Mouse (Mus musculus) heart, embryonic 13.5 days (tissue): ENCODE measurements around the gene Tmem200b. TPM values are rescaled to one million over a fixed set of nuclear protein-coding genes. Genes with fewer than 3 reads are reported as not detected.

Experiments
- ATAC-seq: fragments of 200-750 bp; cut with Nextera tagmentation; 2 replicates; pipeline ENCODE4 v1.8.0; 2017; ENCODE audit warnings: moderate TSS enrichment; ENCODE audit not compliant: insufficient number of reproducible peaks, low FRiP score, low TSS enrichment; ENCODE audit errors: extremely low read depth
- H3K27ac ChIP-seq: fragments of 300-500 bp; sonication (generic); replicated peaks from 2 replicates; pipeline ENCODE4 v1.5.1; 2015; ENCODE audit warnings: moderate library complexity, mild to moderate bottlenecking, inconsistent platforms
- H3K27me3 ChIP-seq: fragments of 300-500 bp; sonication (generic); replicated peaks from 2 replicates; pipeline ENCODE4 v1.6.1; 2015; ENCODE audit warnings: mild to moderate bottlenecking, inconsistent platforms
- H3K36me3 ChIP-seq: fragments of 300-500 bp; sonication (generic); 2 replicates; pipeline ENCODE4 v1.6.1; 2015; ENCODE audit warnings: mild to moderate bottlenecking, inconsistent platforms
- H3K4me1 ChIP-seq: fragments of 300-500 bp; sonication (generic); 2 replicates; pipeline ENCODE4 v1.6.1; 2015; ENCODE audit warnings: inconsistent platforms
- H3K4me2 ChIP-seq: fragments of 300-500 bp; sonication (generic); 2 replicates; pipeline ENCODE4 v1.6.1; 2015; ENCODE audit warnings: inconsistent platforms, mild to moderate bottlenecking, moderate library complexity
- H3K4me3 ChIP-seq: fragments of 300-500 bp; sonication (generic); 2 replicates; pipeline ENCODE4 v1.5.1; 2015; ENCODE audit warnings: moderate library complexity, mild to moderate bottlenecking, inconsistent platforms
- H3K9ac ChIP-seq: fragments of 300-500 bp; sonication (generic); 2 replicates; pipeline ENCODE4 v1.6.1; 2015; ENCODE audit warnings: inconsistent platforms, mild to moderate bottlenecking, moderate library complexity
- H3K9me3 ChIP-seq: fragments of 300-500 bp; sonication (generic); 2 replicates; pipeline ENCODE4 v1.6.1; 2016; ENCODE audit warnings: inconsistent platforms
- whole genome bisulfite sequencing: fragments of 180-500 bp; shearing (Covaris S2); methylation state at CpG from one replicate; pipeline ENCODE4 v1.1.7; 2015; ENCODE audit warnings: mixed read lengths; 5-methylcytosine and 5-hydroxymethylcytosine counted together
- polyA plus RNA-seq: library from polyadenylated mRNA; unstranded; fragments of >200 nt; fragmentation: Nextera tagmentation; extraction: Ambion mirVana; gene quantifications from 2 replicates; pipeline ENCODE4 v1.2.1, GENCODE M21; 2015

Gene Tmem200b
- polyA plus RNA-seq, 1 experiment from 2014 or later: 1.5 TPM

DNA sequence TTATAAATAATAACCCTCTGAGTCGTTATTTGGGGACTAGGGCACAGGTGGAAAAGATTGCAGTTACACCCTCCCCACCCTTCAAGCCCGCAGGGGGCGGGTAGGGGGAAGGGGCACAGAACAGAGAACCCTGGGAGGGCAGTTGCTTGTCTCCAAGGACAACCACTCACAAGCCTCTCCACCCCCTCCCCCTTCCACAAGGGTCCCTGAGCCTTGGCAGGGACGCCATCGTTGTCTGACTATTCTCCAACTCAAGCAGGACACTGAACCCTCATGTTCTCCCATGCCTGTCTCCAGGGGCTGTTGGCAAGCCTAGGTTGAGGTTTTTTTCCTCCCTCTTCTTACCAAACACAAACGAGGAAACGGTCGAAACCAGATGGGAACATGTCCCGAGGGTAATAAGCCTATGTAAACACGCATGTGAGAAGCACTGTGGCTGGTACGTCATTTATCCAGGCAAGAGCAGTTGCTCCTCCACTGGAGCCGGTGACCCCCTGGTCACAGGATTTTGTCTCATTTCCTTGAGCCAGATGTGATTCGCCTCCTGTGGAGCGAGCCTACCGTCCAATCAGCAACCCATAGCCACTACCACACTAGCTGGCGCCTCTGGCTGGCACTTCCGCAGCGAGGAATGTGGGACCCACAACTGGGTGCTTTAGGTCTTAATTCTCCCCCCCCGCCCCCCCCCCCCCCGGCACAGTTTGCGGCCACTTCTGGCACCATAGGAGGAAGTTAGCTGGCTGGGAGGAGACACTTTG is 11.2 kb upstream of the Tmem200b start:
- H3K9ac ChIP-seq: peak overlapping the region; percentile 58
- H3K27ac ChIP-seq: peak overlapping the region; percentile 42; the same call in 1 of the 2 replicates
- WGBS: 8% methylated on average over 20 of the region's 21 CpGs
- no peak for ATAC-seq
- H3K4me3 ChIP-seq: peak overlapping the region; percentile 25
- H3K4me2 ChIP-seq: peak overlapping the region; percentile 62
- H3K9me3 ChIP-seq: 0 out of 2 replicates have a peak, but pooled peaks cover 7% of the 10 kb centered on the region
- peaks cover 10% of the 10 kb centered on the region for H3K36me3 ChIP-seq
- H3K4me1 ChIP-seq: peaks cover 41% of the 10 kb centered on the region
- peaks cover 36% of the 10 kb centered on the region for H3K27me3 ChIP-seq

DNA sequence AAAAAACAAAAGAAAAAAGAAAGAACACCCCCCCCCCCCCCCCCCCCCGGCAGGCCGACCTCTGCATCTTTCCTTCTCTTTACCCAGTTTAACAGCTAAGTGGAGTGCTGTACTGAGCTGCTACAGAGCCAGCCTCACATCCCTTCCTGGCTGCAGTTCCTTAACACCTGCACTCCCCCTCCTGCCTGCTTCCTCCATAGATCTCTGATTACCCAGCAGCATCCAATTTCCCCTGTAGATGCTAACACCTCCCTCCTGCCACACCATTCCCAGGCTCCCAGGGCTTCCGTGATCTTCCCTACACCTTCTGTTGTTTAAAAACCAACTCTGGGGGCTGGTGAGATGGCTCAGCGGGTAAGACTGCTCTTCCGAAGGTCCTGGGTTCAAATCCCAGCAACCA is 10.1 kb upstream of the Tmem200b start:
- Histone ChIP-seq H3K27me3 (peaks cover 47% of the 10 kb centered on the region), H3K9me3 (0 out of 2 replicates have a peak, but pooled peaks cover 7% of the 10 kb centered on the region), H3K4me3 (no peak overlapping the region), H3K36me3 (no peaks in the 10 kb centered on the region; the same call in 1 of the 2 replicates), H3K27ac (no peak overlapping the region), H3K4me2 (no peak overlapping the region), H3K4me1 (peaks cover 48% of the 10 kb centered on the region), H3K9ac (no peak overlapping the region)
- WGBS: 34% methylated on average over 5 of the region's 5 CpGs
- ATAC-seq: no peak

DNA sequence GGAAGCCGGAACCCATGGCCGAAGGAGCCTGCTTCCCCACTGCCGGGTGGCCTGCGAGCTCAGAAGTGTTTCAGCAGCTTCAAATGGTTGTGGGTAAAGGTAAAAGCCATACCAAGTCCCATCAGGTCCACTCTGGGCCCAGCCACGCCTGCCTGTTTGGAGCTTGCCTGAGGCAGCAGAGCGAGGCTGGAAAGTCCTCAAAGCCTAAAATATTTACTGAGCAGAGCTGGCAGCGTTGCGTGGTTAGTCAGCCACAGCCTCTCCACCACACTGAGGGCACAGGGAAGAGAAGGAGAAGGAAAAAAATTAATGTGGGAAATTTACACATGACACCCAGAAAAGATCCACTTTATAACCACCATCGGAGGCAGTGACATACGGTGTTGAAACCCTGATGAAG is 8.0 kb upstream of the Tmem200b start:
- Histone ChIP-seq H3K27ac (no peak overlapping the region), H3K9me3 (no peaks in the 10 kb centered on the region), H3K9ac (peak overlapping the region; percentile 54; the same call in 1 of the 2 replicates), H3K4me2 (no peak overlapping the region), H3K36me3 (no peaks in the 10 kb centered on the region), H3K4me1 (peaks cover 66% of the 10 kb centered on the region), H3K27me3 (peaks cover 55% of the 10 kb centered on the region), H3K4me3 (no peak overlapping the region)
- ATAC-seq: no peak
- 55% methylated on average over 10 of the region's 10 CpGs for WGBS

GRCm38 (mm10) chr4:131914046-131914643 is 7.4 kb upstream of the Tmem200b start:
- H3K27me3 ChIP-seq: peaks cover 55% of the 10 kb centered on the region
- H3K27ac ChIP-seq: no peak overlapping the region
- peak overlapping the region; percentile 74 for H3K4me2 ChIP-seq
- no peaks in the 10 kb centered on the region for H3K36me3 ChIP-seq
- H3K4me1 ChIP-seq: peaks cover 72% of the 10 kb centered on the region
- no peaks in the 10 kb centered on the region for H3K9me3 ChIP-seq
- H3K9ac ChIP-seq: peak overlapping the region; percentile 54
- peak overlapping the region; percentile 46; the same call in 1 of the 2 replicates for H3K4me3 ChIP-seq
- no peak for ATAC-seq
- WGBS: 20% methylated on average over 9 of the region's 9 CpGs

GRCm38 (mm10) chr4:131914891-131915469 is 6.6 kb upstream of the Tmem200b start:
- Histone ChIP-seq H3K27me3 (peaks cover 55% of the 10 kb centered on the region), H3K27ac (peak overlapping the region; percentile 50), H3K9ac (peak overlapping the region; percentile 74), H3K4me3 (peak overlapping the region; percentile 46), H3K9me3 (no peaks in the 10 kb centered on the region), H3K36me3 (no peaks in the 10 kb centered on the region), H3K4me1 (peaks cover 80% of the 10 kb centered on the region), H3K4me2 (peak overlapping the region; percentile 74)
- ATAC-seq: no peak
- WGBS: 4% methylated on average over 31 of the region's 31 CpGs

- H3K4me3 ChIP-seq: peak overlapping the region; percentile 46; the same call in 1 of the 2 replicates
- WGBS: 27% methylated on average over 13 of the region's 13 CpGs
- peaks cover 77% of the 10 kb centered on the region for H3K4me1 ChIP-seq
- H3K4me2 ChIP-seq: peak overlapping the region; percentile 74
- no peaks in the 10 kb centered on the region for H3K9me3 ChIP-seq
- no peak for ATAC-seq
- peaks cover 55% of the 10 kb centered on the region for H3K27me3 ChIP-seq
- H3K36me3 ChIP-seq: no peaks in the 10 kb centered on the region
- peak overlapping the region; percentile 74 for H3K9ac ChIP-seq
- no peak overlapping the region for H3K27ac ChIP-seq
Measured at GRCm38 (mm10) chr4:131915821-131916328, 5.7 kb upstream of the Tmem200b start.

GRCm38 (mm10) chr4:131916425-131916824 is 5.1 kb upstream of the Tmem200b start:
- H3K27me3 ChIP-seq: peaks cover 55% of the 10 kb centered on the region
- no peak for ATAC-seq
- H3K4me1 ChIP-seq: peaks cover 79% of the 10 kb centered on the region
- H3K9me3 ChIP-seq: no peaks in the 10 kb centered on the region
- H3K4me3 ChIP-seq: 0 out of 2 replicates have a peak overlapping the region, but pooled peaks have one; percentile 2
- no peaks in the 10 kb centered on the region for H3K36me3 ChIP-seq
- peak overlapping the region; percentile 74 for H3K9ac ChIP-seq
- no peak overlapping the region for H3K27ac ChIP-seq
- 10% methylated on average over 15 of the region's 15 CpGs for WGBS
- peak overlapping the region; percentile 42 for H3K4me2 ChIP-seq

GRCm38 (mm10) chr4:131917010-131917555 is 4.5 kb upstream of the Tmem200b start:
- Histone ChIP-seq H3K36me3 (no peaks in the 10 kb centered on the region), H3K9me3 (no peaks in the 10 kb centered on the region), H3K4me1 (peaks cover 85% of the 10 kb centered on the region), H3K9ac (no peak overlapping the region), H3K4me2 (no peak overlapping the region), H3K27me3 (peaks cover 50% of the 10 kb centered on the region), H3K27ac (no peak overlapping the region), H3K4me3 (no peak overlapping the region)
- ATAC-seq: no peak
- 71% methylated on average over 10 of the region's 10 CpGs for WGBS

- H3K36me3 ChIP-seq: peaks cover 10% of the 10 kb centered on the region
- peak overlapping the region; percentile 91 for H3K27ac ChIP-seq
- 52% methylated on average over 7 of the region's 7 CpGs for WGBS
- no peak for ATAC-seq
- peak overlapping the region; percentile 82; the same call in 1 of the 2 replicates for H3K4me3 ChIP-seq
- H3K4me1 ChIP-seq: peaks cover 93% of the 10 kb centered on the region
- peaks cover 50% of the 10 kb centered on the region for H3K27me3 ChIP-seq
- no peaks in the 10 kb centered on the region for H3K9me3 ChIP-seq
- H3K4me2 ChIP-seq: peak overlapping the region; percentile 87
- peak overlapping the region; percentile 89 for H3K9ac ChIP-seq
Measured at GRCm38 (mm10) chr4:131918026-131918533, 3.5 kb upstream of the Tmem200b start.

GRCm38 (mm10) chr4:131918711-131919500 is 2.7 kb upstream of the Tmem200b start:
- peak overlapping the region; percentile 87 for H3K4me2 ChIP-seq
- H3K27me3 ChIP-seq: peaks cover 42% of the 10 kb centered on the region
- peak overlapping the region; percentile 89 for H3K9ac ChIP-seq
- 8% methylated on average over 15 of the region's 15 CpGs for whole genome bisulfite sequencing
- peak; percentile 53; the same call in 1 of the 2 replicates for ATAC-seq
- peak overlapping the region; percentile 82 for H3K4me3 ChIP-seq
- peaks cover 93% of the 10 kb centered on the region for H3K4me1 ChIP-seq
- H3K36me3 ChIP-seq: peaks cover 17% of the 10 kb centered on the region
- H3K27ac ChIP-seq: peak overlapping the region; percentile 91
- H3K9me3 ChIP-seq: no peaks in the 10 kb centered on the region
